Mouse (Mus musculus): ENCODE measurements around the gene Adi1. TPM values are rescaled to one million over a fixed set of nuclear protein-coding genes. Genes with fewer than 3 reads are reported as not detected.

The Adi1 gene
- polyA plus RNA-seq, 1 experiment from 2014 or later = 114 TPM

GRCm38 (mm10) chr12:28710566-28711185 is 35.6 kb downstream of the Adi1 start:
- H3K27me3 ChIP-seq = no peaks in the 10 kb centered on the region
- no peak for ATAC-seq
- DNase-seq (ENCODE audit: low read depth, low spot score) = no peak
- no peak for TF ChIP-seq CTCF (IDR thresholded peaks at IDR 0.05)
- ChIA-PET POLR2A (no interaction called here), CTCF (no interaction called here)
- in situ Hi-C loops (cut with MboI; ENCODE audit: low pct_unique_long_range_greater_than_20kb) = no loop called here

GRCm38 (mm10) chr12:28714822-28715632 is 40.0 kb downstream of the Adi1 start:
- ATAC-seq (no peak), DNase-seq (ENCODE audit: low read depth, low spot score) (no peak)
- ChIA-PET POLR2A (no interaction called here), CTCF (interaction anchor here (1.1 kb wide), 1 partner anchor 70 kb away, joined by 3 read pairs; no protein-coding TSS in a partner anchor)
- no peak for TF ChIP-seq CTCF (IDR thresholded peaks at IDR 0.05)
- in situ Hi-C loops (cut with MboI; ENCODE audit: low pct_unique_long_range_greater_than_20kb) = no loop called here
- no peaks in the 10 kb centered on the region for H3K27me3 ChIP-seq

GRCm38 (mm10) chr12:28717066-28717465 is 42.0 kb downstream of the Adi1 start:
- ATAC-seq = no peak
- TF ChIP-seq CTCF (IDR thresholded peaks at IDR 0.05) = no peak
- no peak for DNase-seq (ENCODE audit: low read depth, low spot score)
- in situ Hi-C loops (cut with MboI; ENCODE audit: low pct_unique_long_range_greater_than_20kb) = no loop called here
- POLR2A ChIA-PET = no interaction called here
- no peaks in the 10 kb centered on the region for H3K27me3 ChIP-seq
- CTCF ChIA-PET = no interaction called here

- CTCF ChIA-PET = no interaction called here
- POLR2A ChIA-PET = interaction anchor here (2.0 kb wide), 1 partner anchor 34 kb away, joined by 4 read pairs; the partner anchor contains the start of gene Eipr1
- DNase-seq (ENCODE audit: low read depth, low spot score) (no peak), ATAC-seq (no peak)
- in situ Hi-C loops (cut with MboI; ENCODE audit: low pct_unique_long_range_greater_than_20kb) = no loop called here
- no peaks in the 10 kb centered on the region for H3K27me3 ChIP-seq
- TF ChIP-seq CTCF (IDR thresholded peaks at IDR 0.05) = no peak
These were observed 43.1 kb downstream of the Adi1 start for GRCm38 (mm10) chr12:28718106-28718505.

- TF ChIP-seq CTCF (IDR thresholded peaks at IDR 0.05) = no peak
- H3K27me3 ChIP-seq = no peaks in the 10 kb centered on the region
- ChIA-PET POLR2A (no interaction called here), CTCF (no interaction called here)
- in situ Hi-C loops (cut with MboI; ENCODE audit: low pct_unique_long_range_greater_than_20kb) = no loop called here
- no peak for DNase-seq (ENCODE audit: low read depth, low spot score)
- ATAC-seq = no peak
These were observed 49.3 kb downstream of the Adi1 start for GRCm38 (mm10) chr12:28724366-28724765.

- ChIA-PET POLR2A (no interaction called here), CTCF (no interaction called here)
- ATAC-seq (no peak), DNase-seq (ENCODE audit: low read depth, low spot score) (no peak)
- TF ChIP-seq CTCF (IDR thresholded peaks at IDR 0.05) = no peak
- in situ Hi-C loops (cut with MboI; ENCODE audit: low pct_unique_long_range_greater_than_20kb) = no loop called here
- no peaks in the 10 kb centered on the region for H3K27me3 ChIP-seq
These were observed 51.2 kb downstream of the Adi1 start for GRCm38 (mm10) chr12:28726204-28726603.

GRCm38 (mm10) chr12:28727061-28727460 is 52.0 kb downstream of the Adi1 start:
- no peaks in the 10 kb centered on the region for H3K27me3 ChIP-seq
- CTCF ChIA-PET = no interaction called here
- TF ChIP-seq CTCF (IDR thresholded peaks at IDR 0.05) = no peak
- ATAC-seq = no peak
- POLR2A ChIA-PET = no interaction called here
- no peak for DNase-seq (ENCODE audit: low read depth, low spot score)
- in situ Hi-C loops (cut with MboI; ENCODE audit: low pct_unique_long_range_greater_than_20kb) = no loop called here

Other genes with a start within 250 kb of the Adi1 start
- 0.06 TPM for gene Dcdc2c, start 122.8 kb upstream of the Adi1 start, polyA plus RNA-seq (2021)
- not detected for gene Allc, start 92.7 kb upstream of the Adi1 start, polyA plus RNA-seq (2021)
- gene Colec11, start 51.9 kb upstream of the Adi1 start, polyA plus RNA-seq (2021) = 0.06 TPM
- 526 TPM for gene Rps7, start 39.3 kb upstream of the Adi1 start, polyA plus RNA-seq (2021)
- 19.7 TPM for gene Rnaseh1, start 25.6 kb upstream of the Adi1 start, polyA plus RNA-seq (2021)
- gene Trappc12, start 75.2 kb downstream of the Adi1 start, polyA plus RNA-seq (2021) = 25.6 TPM
- gene Eipr1, start 76.6 kb downstream of the Adi1 start, polyA plus RNA-seq (2021) = 25.6 TPM